Mouse (Mus musculus): Measurements from ENCODE around the gene Ncoa3. TPM values are rescaled to one million over a fixed set of nuclear protein-coding genes. Genes with fewer than 3 reads are reported as not detected.

Gene Ncoa3
- total and polyA plus RNA-seq, 2 experiments from 2014 or later = 5.8 to 48.7 TPM

DNA sequence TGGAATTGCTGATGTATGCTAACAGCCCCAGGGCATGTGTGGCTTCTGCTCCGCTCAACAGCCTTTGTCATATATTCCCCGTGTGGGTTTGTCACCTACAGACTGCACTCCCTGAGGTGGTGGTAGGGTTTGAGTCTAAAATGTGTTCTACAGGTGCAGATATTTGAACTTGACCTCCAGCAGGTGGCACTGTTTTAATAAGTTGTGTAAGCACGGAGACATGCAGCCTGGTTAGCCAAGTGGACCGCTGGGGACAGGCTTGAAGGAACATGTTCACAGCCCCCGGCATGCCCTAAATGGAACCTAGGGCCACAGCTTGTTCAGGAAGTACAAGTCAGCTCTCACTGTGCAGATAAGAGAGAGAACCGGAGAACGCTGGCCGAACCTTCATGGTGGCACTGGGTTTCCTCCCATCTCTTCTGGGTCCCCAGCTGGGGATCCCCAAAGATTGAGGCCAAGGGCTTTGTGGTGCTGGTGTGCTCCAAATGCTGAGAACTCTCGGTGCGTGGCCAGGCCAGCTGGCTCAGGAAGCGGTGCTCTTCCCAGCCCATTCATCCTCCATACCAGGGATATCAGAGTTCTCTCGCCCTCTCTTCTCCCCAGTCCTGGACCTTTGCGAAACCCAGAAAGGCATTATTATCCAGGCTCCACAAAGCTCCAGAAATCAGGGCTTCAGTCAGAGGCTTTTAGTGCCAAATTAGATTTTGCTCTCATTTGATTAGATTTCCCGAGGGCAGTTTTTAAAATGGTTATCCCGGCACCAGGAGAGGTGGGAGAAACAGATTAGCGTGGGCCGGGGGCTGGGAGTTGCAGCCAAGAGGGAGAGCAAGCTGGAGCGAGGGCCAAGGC, 105.2 kb downstream of the Ncoa3 start:
- 0 out of 2 replicates have a peak overlapping the region, but pooled peaks have one; percentile 11 for H3K27ac ChIP-seq (ENCODE audit: low read depth)
- no peak overlapping the region for H3K4me2 ChIP-seq (ENCODE audit: low read depth, low read length)
- WGBS = 57% methylated on average over 18 of the region's 18 CpGs
- H3K27me3 ChIP-seq (ENCODE audit: control insufficient read depth, insufficient read depth, low read length) = no peaks in the 10 kb centered on the region
- peaks cover 20% of the 10 kb centered on the region for H3K36me3 ChIP-seq (replicated peaks; ENCODE audit: control insufficient read depth, insufficient read depth, low read length)
- TF ChIP-seq CTCF (IDR thresholded peaks at IDR 0.05; ENCODE audit: low read depth) (peak; percentile 42), EP300 (IDR thresholded peaks at IDR 0.05; ENCODE audit: low read depth) (no peak)
- peak; percentile 43 for DNase-seq (ENCODE audit: low spot score)
- H3K4me1 ChIP-seq (ENCODE audit: control insufficient read depth, insufficient read depth) = peaks cover 10% of the 10 kb centered on the region
- no peak overlapping the region for H3K9ac ChIP-seq (replicated peaks; ENCODE audit: low read depth, low read length)
- no peak overlapping the region for H3K4me3 ChIP-seq (ENCODE audit: low read depth, low read length)
- no peaks in the 10 kb centered on the region for H3K9me3 ChIP-seq (replicated peaks; ENCODE audit: control insufficient read depth, low read length)
- no peak for ATAC-seq (ENCODE audit: insufficient read depth, low read depth)

DNA sequence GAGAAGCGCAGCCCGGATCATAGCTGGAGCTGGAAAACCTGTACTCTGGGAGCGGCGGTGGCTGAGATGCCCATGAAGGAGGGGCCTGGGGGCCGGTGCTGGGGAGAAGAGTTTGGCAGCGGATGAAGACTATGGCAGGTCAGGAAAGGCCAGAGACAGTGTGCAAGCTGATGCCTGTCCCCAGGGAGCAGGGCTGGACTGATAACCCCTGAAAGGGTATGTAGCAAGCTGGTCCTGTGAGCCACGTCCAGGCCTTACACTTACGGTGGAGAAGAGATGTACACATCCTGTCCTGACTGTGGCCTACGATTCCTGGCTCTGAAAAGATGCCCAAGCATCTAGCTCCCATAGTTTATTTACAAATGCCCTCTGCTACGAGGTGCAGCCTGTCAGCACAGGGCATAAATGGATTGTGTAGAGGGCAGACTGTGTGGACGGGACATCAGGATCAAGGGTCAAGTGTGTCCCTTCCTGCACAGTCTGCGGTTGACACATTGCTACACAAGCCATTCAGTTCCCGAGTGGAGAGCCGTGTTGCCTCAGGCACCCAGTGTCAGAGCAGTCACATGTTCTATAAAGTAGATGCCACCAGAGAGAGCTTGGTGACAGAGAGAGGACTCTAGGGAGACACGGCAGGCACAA, 106.0 kb downstream of the Ncoa3 start:
- Histone ChIP-seq H3K27me3 (ENCODE audit: control insufficient read depth, insufficient read depth, low read length) (no peaks in the 10 kb centered on the region), H3K9ac (replicated peaks; ENCODE audit: low read depth, low read length) (no peak overlapping the region), H3K4me1 (ENCODE audit: control insufficient read depth, insufficient read depth) (peaks cover 10% of the 10 kb centered on the region), H3K4me2 (ENCODE audit: low read depth, low read length) (no peak overlapping the region), H3K9me3 (replicated peaks; ENCODE audit: control insufficient read depth, low read length) (no peaks in the 10 kb centered on the region), H3K36me3 (replicated peaks; ENCODE audit: control insufficient read depth, insufficient read depth, low read length) (peaks cover 12% of the 10 kb centered on the region), H3K27ac (ENCODE audit: low read depth) (0 out of 2 replicates have a peak overlapping the region, but pooled peaks have one; percentile 11), H3K4me3 (ENCODE audit: low read depth, low read length) (no peak overlapping the region)
- ATAC-seq (ENCODE audit: insufficient read depth, low read depth) = no peak; the same call in 1 of the 2 replicates
- no peak for DNase-seq (ENCODE audit: low spot score)
- TF ChIP-seq CTCF (IDR thresholded peaks at IDR 0.05; ENCODE audit: low read depth) (no peak), EP300 (IDR thresholded peaks at IDR 0.05; ENCODE audit: low read depth) (no peak)
- 36% methylated on average over 15 of the region's 15 CpGs for WGBS

DNA sequence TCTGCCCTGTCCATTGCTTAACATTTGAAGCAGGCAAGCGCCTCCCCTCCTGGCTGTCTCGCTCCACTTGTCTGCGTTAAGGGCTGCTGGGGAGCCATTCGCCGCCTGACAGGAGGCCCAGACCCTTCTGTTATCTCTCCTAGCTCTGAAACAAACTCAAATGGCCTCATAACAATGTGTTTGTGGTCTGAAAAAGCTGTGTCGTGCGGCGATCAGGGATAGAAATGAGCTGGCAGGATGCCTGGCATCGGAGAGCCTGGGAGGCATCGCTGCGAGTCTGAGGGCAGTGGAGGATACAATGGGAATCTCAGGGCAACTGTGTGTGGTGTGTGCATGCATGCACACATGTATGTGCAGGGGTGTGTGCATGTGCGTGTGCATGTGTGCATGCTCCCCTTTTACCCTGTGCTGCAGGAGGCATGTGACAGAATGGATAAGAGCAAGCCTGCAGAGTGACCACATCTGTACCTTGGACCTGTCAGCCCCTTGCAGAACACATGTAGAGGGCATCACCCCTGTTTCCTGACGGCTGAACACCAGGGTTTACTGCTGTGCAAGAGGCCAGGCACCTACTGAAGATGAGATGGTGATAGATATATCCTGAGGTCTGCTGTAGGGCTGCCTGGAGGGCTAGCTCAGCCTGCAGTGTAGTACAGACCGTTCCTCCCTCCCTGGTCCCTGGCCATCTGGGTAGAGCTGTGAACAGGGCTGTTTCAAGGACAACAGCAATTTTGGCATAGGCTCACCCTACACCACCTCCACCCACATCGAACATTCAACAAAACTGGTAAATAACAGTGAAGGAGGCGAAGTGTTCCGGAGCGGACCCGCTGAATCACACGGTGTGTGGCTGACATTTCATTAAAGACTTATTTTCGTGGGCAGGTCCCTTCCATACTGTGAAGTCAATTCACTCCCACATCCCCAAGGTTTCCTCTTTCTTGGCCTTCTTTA, 108.2 kb downstream of the Ncoa3 start:
- Histone ChIP-seq H3K36me3 (replicated peaks; ENCODE audit: control insufficient read depth, insufficient read depth, low read length) (no peaks in the 10 kb centered on the region; the same call in 1 of the 2 replicates), H3K27ac (ENCODE audit: low read depth) (peak overlapping the region; percentile 47), H3K4me3 (ENCODE audit: low read depth, low read length) (no peak overlapping the region), H3K9ac (replicated peaks; ENCODE audit: low read depth, low read length) (no peak overlapping the region), H3K4me1 (ENCODE audit: control insufficient read depth, insufficient read depth) (peaks cover 16% of the 10 kb centered on the region), H3K4me2 (ENCODE audit: low read depth, low read length) (no peak overlapping the region), H3K27me3 (ENCODE audit: control insufficient read depth, insufficient read depth, low read length) (no peaks in the 10 kb centered on the region), H3K9me3 (replicated peaks; ENCODE audit: control insufficient read depth, low read length) (no peaks in the 10 kb centered on the region)
- WGBS = 50% methylated on average over 21 of the region's 21 CpGs
- DNase-seq (ENCODE audit: low spot score) = no peak
- no peak for TF ChIP-seq CTCF (IDR thresholded peaks at IDR 0.05; ENCODE audit: low read depth)
- TF ChIP-seq EP300 (IDR thresholded peaks at IDR 0.05; ENCODE audit: low read depth) = no peak
- ATAC-seq (ENCODE audit: insufficient read depth, low read depth) = no peak

DNA sequence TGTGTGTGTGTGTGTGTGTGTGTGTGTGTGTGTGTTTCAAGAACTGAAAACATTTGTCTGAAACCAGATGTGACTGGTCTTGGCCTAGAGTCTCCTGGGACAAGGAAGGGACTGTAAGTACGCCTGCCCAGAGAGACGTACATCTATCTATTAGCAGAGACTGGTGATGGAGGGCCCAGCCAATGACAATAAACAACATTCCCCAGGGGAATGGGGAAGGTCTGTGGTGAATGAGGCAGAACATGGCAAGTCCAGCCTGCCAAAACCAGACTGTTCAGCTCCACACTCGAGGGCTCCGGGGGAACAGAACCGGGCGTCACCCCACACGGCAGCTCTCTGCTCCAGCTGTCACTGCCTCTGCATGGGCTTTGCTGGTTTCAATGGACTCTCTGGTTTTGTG, 110.5 kb downstream of the Ncoa3 start:
- no peak for TF ChIP-seq CTCF (IDR thresholded peaks at IDR 0.05; ENCODE audit: low read depth)
- TF ChIP-seq EP300 (IDR thresholded peaks at IDR 0.05; ENCODE audit: low read depth) = no peak
- Histone ChIP-seq H3K9ac (replicated peaks; ENCODE audit: low read depth, low read length) (no peak overlapping the region), H3K4me2 (ENCODE audit: low read depth, low read length) (no peak overlapping the region), H3K27ac (ENCODE audit: low read depth) (no peak overlapping the region), H3K9me3 (replicated peaks; ENCODE audit: control insufficient read depth, low read length) (no peaks in the 10 kb centered on the region), H3K36me3 (replicated peaks; ENCODE audit: control insufficient read depth, insufficient read depth, low read length) (no peaks in the 10 kb centered on the region; the same call in 1 of the 2 replicates), H3K4me3 (ENCODE audit: low read depth, low read length) (no peak overlapping the region), H3K4me1 (ENCODE audit: control insufficient read depth, insufficient read depth) (peaks cover 17% of the 10 kb centered on the region), H3K27me3 (ENCODE audit: control insufficient read depth, insufficient read depth, low read length) (no peaks in the 10 kb centered on the region)
- DNase-seq (ENCODE audit: low spot score) (no peak), ATAC-seq (ENCODE audit: insufficient read depth, low read depth) (no peak)
- WGBS = 74% methylated on average over 6 of the region's 7 CpGs

DNA sequence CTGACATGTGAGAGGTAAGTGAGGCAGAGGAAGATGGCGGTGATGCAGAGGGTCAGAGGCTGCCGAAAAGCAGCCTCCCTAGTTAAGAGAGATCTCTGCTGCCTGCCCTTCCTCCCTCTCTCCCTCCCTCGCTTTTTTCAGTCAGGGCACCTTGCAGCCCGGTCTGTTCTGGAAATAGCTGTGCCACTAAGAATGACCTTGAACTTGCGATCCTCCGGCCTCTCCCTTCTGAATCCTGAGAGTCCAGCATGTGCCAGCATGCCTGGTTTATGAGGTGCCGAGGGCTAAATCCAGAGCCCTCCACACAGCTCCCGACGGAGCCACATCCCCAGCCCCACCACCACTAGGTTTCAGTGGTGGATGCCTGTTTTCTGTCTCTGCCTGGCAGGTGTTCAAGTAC, 113.5 kb downstream of the Ncoa3 start:
- no peak overlapping the region for H3K4me3 ChIP-seq (ENCODE audit: low read depth, low read length)
- peak overlapping the region; percentile 74 for H3K27ac ChIP-seq (ENCODE audit: low read depth)
- 37% methylated on average over 9 of the region's 9 CpGs for WGBS
- H3K9ac ChIP-seq (replicated peaks; ENCODE audit: low read depth, low read length) = no peak overlapping the region; the same call in 1 of the 2 replicates
- 0 out of 2 replicates have a peak, but pooled peaks cover 8% of the 10 kb centered on the region for H3K4me1 ChIP-seq (ENCODE audit: control insufficient read depth, insufficient read depth)
- ATAC-seq (ENCODE audit: insufficient read depth, low read depth) (peak; percentile 31), DNase-seq (ENCODE audit: low spot score) (peak; percentile 61)
- H3K4me2 ChIP-seq (ENCODE audit: low read depth, low read length) = no peak overlapping the region
- H3K27me3 ChIP-seq (ENCODE audit: control insufficient read depth, insufficient read depth, low read length) = no peaks in the 10 kb centered on the region
- H3K9me3 ChIP-seq (replicated peaks; ENCODE audit: control insufficient read depth, low read length) = no peaks in the 10 kb centered on the region
- no peak for TF ChIP-seq EP300 (IDR thresholded peaks at IDR 0.05; ENCODE audit: low read depth)
- no peak for TF ChIP-seq CTCF (IDR thresholded peaks at IDR 0.05; ENCODE audit: low read depth)
- peaks cover 6% of the 10 kb centered on the region; the same call in 1 of the 2 replicates for H3K36me3 ChIP-seq (replicated peaks; ENCODE audit: control insufficient read depth, insufficient read depth, low read length)
